Mouse (Mus musculus) kidney, adult 2 months (tissue): ENCODE measurements at regions not wholly inside any gene's neighbourhood (a gene's known extent, or its start where the extent isn't known, plus 50 kb on each side); places are given as distances from the start of the nearest gene placed in this dataset.

Experiments
- DNase-seq: peaks from one replicate; pipeline ENCODE4 v3.0.0; 2021
- H3K27ac ChIP-seq: fragments of 200-500 bp; 2 replicates; pipeline ENCODE4 v1.5.1; 2012; ENCODE audit warnings: low read depth, low read length, control low read depth, inconsistent platforms; ENCODE audit not compliant: insufficient read depth
- H3K27me3 ChIP-seq: fragments of 200-500 bp; replicated peaks from 2 replicates; pipeline ENCODE4 v1.6.1; 2012; ENCODE audit warnings: mild to moderate bottlenecking, moderate library complexity, low read length, inconsistent platforms; ENCODE audit not compliant: control insufficient read depth, insufficient read depth
- H3K36me3 ChIP-seq: fragments of 200-500 bp; 2 replicates; pipeline ENCODE4 v1.6.1; 2012; ENCODE audit warnings: mild to moderate bottlenecking, moderate library complexity, low read length, inconsistent platforms; ENCODE audit not compliant: control insufficient read depth, insufficient read depth
- H3K4me1 ChIP-seq: fragments of 200-500 bp; 2 replicates; pipeline ENCODE4 v1.6.1; 2011; ENCODE audit warnings: low read length; ENCODE audit not compliant: control insufficient read depth, insufficient read depth
- H3K4me3 ChIP-seq: fragments of 200-500 bp; 2 replicates; pipeline ENCODE4 v1.5.1; 2011; ENCODE audit warnings: mild to moderate bottlenecking, low read depth, low read length, control low read depth; ENCODE audit not compliant: insufficient read depth
- CTCF ChIP-seq: fragments of 200-500 bp; conservative IDR thresholded peaks from 2 replicates; pipeline ENCODE4 v1.5.1; 2011; ENCODE audit warnings: low read depth, mild to moderate bottlenecking, control low read depth, low read length, moderate library complexity, mixed read lengths; ENCODE audit not compliant: insufficient read depth, insufficient read length
- POLR2A ChIP-seq: fragments of 200-500 bp; IDR thresholded peaks from one replicate; pipeline ENCODE4 v1.6.1; 2011; ENCODE audit warnings: low read depth, low read length, control low read depth
- WGBS: fragments of 180-500 bp; shearing (Covaris S2); methylation state at CpG from one replicate; pipeline ENCODE4 v1.1.7; 2018; 5-methylcytosine and 5-hydroxymethylcytosine counted together

GRCm38 (mm10) chr12:32291962-32292748, 83.7 kb upstream of the Pik3cg start:
- TF ChIP-seq POLR2A (no peak), CTCF (peak; percentile 67)
- Histone ChIP-seq H3K4me3 (peak overlapping the region; percentile 45), H3K36me3 (no peaks in the 10 kb centered on the region), H3K4me1 (no peaks in the 10 kb centered on the region), H3K27ac (no peak overlapping the region), H3K27me3 (no peaks in the 10 kb centered on the region)
- DNase-seq = peak; percentile 65
- 19% methylated on average over 18 of the region's 18 CpGs for WGBS

GRCm38 (mm10) chr12:32292749-32293128, 84.3 kb upstream of the Pik3cg start:
- peak; percentile 51 for DNase-seq
- Histone ChIP-seq H3K27me3 (no peaks in the 10 kb centered on the region), H3K36me3 (no peaks in the 10 kb centered on the region), H3K4me3 (no peak overlapping the region), H3K4me1 (no peaks in the 10 kb centered on the region), H3K27ac (no peak overlapping the region)
- WGBS = 39% methylated on average over 5 of the region's 5 CpGs
- TF ChIP-seq POLR2A (no peak), CTCF (peak; percentile 17; the same call in 1 of the 2 replicates)

GRCm38 (mm10) chr12:32297431-32297830, 81.1 kb upstream of the Ccdc71l start:
- no peak overlapping the region for H3K27ac ChIP-seq
- 95% methylated on average over 7 of the region's 7 CpGs for WGBS
- no peak for TF ChIP-seq CTCF
- no peaks in the 10 kb centered on the region for H3K4me1 ChIP-seq
- no peak overlapping the region for H3K4me3 ChIP-seq
- H3K27me3 ChIP-seq = no peaks in the 10 kb centered on the region
- no peak for DNase-seq
- no peaks in the 10 kb centered on the region for H3K36me3 ChIP-seq

DNA sequence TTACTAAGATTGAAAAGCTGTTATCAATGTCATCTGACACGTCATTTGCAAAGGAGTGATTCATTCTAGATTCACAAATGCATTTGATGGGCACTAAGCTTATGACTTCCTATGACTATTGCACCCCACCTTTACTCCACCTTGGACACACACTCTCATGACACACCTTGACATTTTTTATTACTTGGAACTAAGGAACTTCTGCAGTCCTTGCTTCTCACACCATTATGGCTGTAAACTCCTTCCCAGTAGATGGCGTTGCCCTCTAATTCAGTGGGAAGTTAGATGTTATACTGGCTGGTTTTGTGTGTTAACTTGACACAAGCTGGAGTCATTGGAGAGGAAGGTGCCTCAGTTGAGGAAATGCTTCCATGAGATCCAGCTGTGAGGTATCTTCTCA, 78.8 kb upstream of the Ccdc71l start:
- TF ChIP-seq POLR2A (no peak), CTCF (no peak)
- Histone ChIP-seq H3K36me3 (no peaks in the 10 kb centered on the region), H3K27me3 (no peaks in the 10 kb centered on the region), H3K4me1 (no peaks in the 10 kb centered on the region), H3K4me3 (no peak overlapping the region), H3K27ac (no peak overlapping the region)
- 89% methylated on average over 2 of the region's 2 CpGs for WGBS
- no peak for DNase-seq

GRCm38 (mm10) chr12:32305736-32306135, 72.8 kb upstream of the Ccdc71l start:
- Histone ChIP-seq H3K4me3 (no peak overlapping the region), H3K27ac (no peak overlapping the region), H3K36me3 (no peaks in the 10 kb centered on the region), H3K27me3 (no peaks in the 10 kb centered on the region), H3K4me1 (no peaks in the 10 kb centered on the region)
- WGBS = 90% methylated on average over 5 of the region's 5 CpGs
- TF ChIP-seq CTCF = no peak
- no peak for TF ChIP-seq POLR2A
- DNase-seq = no peak

GRCm38 (mm10) chr12:32306326-32306725, 72.2 kb upstream of the Ccdc71l start:
- peak; percentile 12 for DNase-seq
- Histone ChIP-seq H3K4me3 (no peak overlapping the region), H3K36me3 (no peaks in the 10 kb centered on the region), H3K4me1 (no peaks in the 10 kb centered on the region), H3K27me3 (no peaks in the 10 kb centered on the region), H3K27ac (no peak overlapping the region)
- TF ChIP-seq CTCF = no peak
- no peak for TF ChIP-seq POLR2A
- WGBS = 85% methylated on average over 4 of the region's 4 CpGs

DNA sequence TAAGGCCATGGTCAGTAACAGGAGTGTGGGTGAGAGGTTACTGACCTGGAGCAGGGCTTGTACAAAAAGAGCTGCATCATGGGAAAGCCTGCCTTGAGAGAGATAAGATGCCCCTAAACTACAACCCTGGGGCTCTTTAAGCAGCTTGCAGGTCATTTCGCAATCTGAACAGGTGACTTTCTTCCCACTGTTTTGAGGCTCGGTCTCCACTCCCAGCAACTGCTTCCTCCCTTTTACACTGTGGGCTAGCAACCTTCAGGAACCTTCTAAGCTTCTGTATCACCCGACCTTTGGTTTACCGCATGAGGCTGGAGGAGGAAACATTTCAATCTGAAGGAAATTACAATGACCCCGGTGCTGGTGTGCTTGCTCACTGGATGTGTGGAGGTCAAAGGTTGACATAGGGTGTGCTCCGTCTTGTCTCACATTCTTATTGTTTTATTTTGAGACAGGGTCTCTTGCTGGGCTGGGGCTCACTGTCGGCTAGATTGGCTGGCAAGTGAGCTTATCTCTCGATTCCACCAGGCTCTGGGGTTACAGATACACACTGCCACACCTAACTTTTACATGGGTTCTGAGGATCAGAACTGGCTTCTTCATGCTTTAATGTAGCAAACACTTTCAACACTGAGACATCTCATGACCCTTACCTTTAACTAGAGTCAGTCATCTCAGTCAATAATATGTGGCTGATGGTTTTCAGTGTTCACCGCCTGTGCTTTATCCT, 71.1 kb upstream of the Ccdc71l start:
- Histone ChIP-seq H3K4me1 (no peaks in the 10 kb centered on the region), H3K4me3 (no peak overlapping the region)
- no peak for DNase-seq

More for the DNA sequence above, 71.1 kb upstream of the Ccdc71l start:
- Histone ChIP-seq H3K27ac (no peak overlapping the region), H3K36me3 (no peaks in the 10 kb centered on the region), H3K27me3 (no peaks in the 10 kb centered on the region)
- TF ChIP-seq POLR2A (no peak), CTCF (no peak)
- 66% methylated on average over 9 of the region's 9 CpGs for whole genome bisulfite sequencing
